Mouse (Mus musculus) testis, adult 2 months (tissue): ENCODE data around the gene Bhlhe40.

Experiments
- CTCF ChIP-seq: fragments of 200-500 bp; IDR thresholded peaks from 2 replicates; pipeline ENCODE4 v1.5.1; 2012; ENCODE audit warnings: low read depth, mild to moderate bottlenecking, inconsistent platforms, low read length, moderate library complexity; ENCODE audit not compliant: control insufficient read depth, insufficient read depth, insufficient replicate concordance
- POLR2A ChIP-seq: fragments of 200-500 bp; IDR thresholded peaks from 2 replicates; pipeline ENCODE4 v1.6.1; 2012; ENCODE audit warnings: low read depth, mild to moderate bottlenecking, inconsistent platforms, low read length, moderate library complexity; ENCODE audit not compliant: control insufficient read depth

DNA sequence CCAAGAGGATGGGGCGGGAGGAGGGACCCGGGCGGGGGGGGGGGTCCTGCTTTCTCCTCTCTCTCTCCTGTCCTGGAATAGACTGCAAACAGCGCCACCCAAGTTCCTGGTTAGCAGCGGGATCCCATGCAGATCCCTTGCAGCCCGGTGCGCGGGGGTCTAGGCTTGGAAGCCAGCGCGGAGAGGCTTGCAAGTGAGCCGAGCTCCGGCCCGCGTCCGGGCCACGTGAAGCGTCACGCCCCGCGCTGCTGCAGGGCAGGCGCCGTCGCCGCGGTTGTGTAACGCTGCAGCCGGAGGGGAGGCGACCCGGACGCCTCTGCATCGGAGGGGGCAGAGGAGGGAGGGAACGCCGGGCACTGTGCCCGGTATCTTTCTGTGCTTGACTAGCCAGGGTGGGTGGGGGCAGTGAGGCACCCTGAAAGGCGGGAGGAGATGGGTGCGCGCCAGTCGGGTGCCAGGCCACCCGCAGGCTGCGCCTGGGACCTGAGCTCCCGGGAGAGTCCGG is 1.2 kb upstream of the Bhlhe40 start:
- TF ChIP-seq CTCF: no peak
- peak; percentile 23; the same call in 1 of the 2 replicates for TF ChIP-seq POLR2A
